Mouse (Mus musculus) gastrocnemius, adult 8-10 months (tissue): ENCODE data around the gene Tepsin. TPM values are rescaled to one million over a fixed set of nuclear protein-coding genes. Genes with fewer than 3 reads are reported as not detected.

Source experiments
- DNase-seq, 2 experiments: peaks; one replicate each; pipeline ENCODE4 v3.0.0; 2022; ENCODE audit warnings: low spot score in 2 of 2
- total RNA-seq, 4 experiments: library from RNA; stranded (reverse); gene quantifications; 2 replicates each; pipeline ENCODE4 v1.2.4; 2022

The Tepsin gene
- 1 to 10 TPM; 4.9 to 5.8 (median 5.4) TPM for total RNA-seq

DNA sequence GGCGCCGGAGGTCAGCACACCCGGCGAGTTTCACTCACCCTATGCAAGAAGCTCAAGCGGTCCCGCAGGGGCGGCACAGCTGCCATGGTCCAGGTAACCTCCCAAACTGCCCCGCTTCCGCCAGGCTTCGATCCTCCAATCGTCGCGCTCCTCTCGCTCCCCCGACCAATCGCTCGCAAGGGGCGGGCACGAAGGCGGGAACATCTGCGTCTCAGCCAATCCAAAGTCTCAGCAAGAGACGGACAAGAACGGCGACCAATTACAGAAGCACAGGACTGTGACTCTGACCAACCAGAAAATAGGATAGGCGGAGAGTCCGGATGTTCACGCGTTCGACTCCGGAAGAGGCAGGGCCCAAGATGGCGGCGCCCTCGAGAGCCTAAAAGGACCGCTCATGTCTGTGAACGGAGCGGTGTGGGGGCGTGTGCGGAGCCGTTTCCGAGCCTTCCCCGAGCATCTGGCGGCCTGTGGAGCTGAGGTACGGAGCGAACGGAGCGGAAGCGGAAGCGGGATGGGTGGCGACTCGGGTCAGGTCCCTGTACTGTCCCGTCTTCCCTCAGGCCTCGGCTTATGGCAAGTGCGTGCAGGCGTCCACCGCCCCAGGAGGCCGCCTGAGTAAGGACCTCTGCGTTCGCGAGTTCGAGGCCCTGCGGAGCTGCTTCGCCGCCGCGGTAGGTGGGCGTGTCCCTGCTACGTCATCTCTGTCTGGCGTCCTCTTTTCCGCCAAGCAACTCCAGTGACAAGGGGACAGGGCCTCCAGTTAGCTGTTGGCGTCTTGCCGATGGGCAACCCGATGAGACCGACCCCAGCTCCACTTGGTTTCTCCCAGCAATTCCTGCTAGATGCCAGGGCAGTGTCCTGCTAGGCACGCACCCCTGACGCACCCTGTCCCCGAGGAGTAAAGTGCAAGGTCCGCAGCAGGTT is at the start of gene Tepsin, which contains the start of gene Ndufaf8:
Tepsin (minus strand) TSS at position 144 of the 924 bp plus-strand sequence.
Ndufaf8 (plus strand) TSS at position 341 of the 924 bp plus-strand sequence.
- peak; percentile 97 to 99 for DNase-seq

DNA sequence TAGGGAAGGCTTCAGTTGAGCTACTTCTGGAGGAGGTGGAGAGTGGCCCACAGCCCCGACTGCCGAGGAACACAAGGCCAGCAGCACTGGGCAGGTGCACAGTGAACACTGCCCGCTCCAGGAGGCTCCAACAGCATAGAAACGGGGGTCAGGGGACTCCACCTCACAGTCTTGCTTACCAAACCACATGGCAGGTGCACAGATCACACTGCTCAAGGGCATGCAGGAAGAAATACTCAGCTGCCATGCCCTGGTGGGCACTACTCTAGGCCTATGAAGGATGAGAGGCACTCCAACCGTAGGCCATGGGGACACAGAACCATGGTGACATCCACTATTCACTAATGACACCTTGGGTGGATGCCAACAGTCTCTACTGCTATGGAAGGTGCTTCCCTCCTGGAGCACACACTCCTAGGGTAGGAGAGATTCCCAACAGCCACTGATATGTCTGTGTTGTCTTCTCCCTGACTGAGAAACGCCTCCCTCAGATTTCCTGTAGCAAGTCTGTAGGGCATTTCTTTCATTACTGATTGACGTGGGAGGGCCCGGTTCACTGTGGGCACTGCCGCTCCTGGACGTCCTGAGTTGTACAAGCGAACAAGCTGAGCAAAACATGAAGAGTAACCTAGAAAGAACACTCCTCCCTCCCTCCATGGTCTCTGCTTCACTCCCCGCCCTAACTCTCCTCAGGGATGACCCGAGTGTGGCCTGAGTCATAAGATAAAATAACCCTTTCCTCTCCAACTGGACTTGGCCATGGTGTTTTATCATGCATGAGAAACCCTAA is 45.4 kb upstream of the Tepsin start:
- no peak for DNase-seq

DNA sequence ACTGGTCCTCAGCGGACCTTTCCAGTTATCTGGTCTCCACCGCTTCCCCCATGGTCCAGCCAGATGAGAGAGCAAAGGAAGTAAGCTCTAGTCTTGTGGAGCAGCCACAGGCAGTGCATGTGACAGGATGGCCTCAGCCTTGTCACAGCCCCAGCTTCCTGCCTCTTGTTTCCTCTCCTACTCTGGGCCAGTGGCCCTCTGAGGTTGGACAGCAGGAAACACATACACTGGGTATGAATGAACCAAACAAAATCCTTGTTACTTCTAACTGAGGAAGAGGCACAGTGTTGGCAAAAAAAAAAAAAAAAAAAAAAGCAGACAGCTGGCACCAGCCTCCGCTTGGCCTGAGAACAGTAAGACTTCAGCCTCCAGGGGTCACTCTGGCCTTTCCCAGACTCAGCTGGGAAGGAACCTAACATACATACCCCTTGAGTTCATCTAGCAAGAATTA is 44.1 kb upstream of the Tepsin start:
- peak in 1 of 2 experiments; percentile 18 for DNase-seq

DNA sequence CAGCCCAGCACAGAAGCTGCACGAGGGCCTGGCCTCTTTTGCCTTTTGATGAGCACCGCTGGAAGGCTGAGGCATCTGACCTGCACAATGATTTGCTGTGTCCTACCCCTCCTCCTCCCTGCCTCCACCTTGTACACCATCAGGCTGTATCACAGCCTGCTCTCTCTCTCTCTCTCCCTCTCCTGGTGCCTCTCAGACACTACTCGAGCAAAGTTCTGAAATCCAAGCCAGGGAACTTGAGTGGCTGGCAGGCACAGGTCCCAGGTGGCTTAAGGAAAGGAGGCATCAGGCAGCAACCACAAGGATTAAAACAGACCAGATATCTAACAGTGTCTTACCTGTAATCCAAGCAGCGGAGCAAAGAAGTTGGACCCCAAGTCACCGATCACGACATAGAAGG is 41.7 kb upstream of the Tepsin start:
- DNase-seq: peak in 1 of 2 experiments; percentile 37

DNA sequence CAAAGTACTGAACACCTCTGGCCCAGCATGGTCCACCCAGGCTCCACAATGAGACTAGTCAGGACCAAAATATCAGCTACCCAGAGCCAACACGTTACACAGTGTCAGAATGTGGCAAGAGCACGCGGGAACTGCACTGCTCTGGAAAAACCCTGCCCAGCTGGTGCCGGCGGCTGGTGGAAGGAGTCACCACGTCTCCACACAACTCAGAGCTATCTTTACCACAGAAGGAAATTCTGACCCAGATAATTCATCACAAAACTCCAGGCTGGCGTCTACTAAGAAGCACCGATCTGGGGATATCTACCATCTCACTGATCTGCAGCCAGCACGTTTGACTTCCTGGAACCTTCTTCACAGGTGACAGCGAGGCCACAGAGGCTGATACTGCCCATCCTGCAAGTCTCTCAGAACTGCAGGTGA is 40.8 kb upstream of the Tepsin start:
- no peak for DNase-seq

DNA sequence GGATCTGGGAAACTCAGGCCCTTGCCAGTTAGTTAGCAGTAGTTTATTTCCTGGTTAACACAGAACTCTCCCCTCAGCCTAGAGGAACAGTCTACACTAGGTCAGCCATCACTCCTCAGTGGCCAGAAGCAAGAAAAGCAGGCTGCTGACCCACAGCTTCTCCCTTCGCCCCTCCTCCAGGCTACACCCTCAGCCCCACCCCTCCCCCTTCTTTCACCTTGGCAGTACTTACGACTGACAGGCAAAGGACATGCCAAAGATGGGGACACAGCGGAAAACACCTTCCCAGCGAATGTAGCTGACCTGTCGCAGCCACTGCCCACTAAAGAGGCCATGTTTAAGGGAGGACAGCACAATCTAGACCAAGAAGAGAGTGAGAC is 39.1 kb upstream of the Tepsin start:
- DNase-seq: no peak

DNA sequence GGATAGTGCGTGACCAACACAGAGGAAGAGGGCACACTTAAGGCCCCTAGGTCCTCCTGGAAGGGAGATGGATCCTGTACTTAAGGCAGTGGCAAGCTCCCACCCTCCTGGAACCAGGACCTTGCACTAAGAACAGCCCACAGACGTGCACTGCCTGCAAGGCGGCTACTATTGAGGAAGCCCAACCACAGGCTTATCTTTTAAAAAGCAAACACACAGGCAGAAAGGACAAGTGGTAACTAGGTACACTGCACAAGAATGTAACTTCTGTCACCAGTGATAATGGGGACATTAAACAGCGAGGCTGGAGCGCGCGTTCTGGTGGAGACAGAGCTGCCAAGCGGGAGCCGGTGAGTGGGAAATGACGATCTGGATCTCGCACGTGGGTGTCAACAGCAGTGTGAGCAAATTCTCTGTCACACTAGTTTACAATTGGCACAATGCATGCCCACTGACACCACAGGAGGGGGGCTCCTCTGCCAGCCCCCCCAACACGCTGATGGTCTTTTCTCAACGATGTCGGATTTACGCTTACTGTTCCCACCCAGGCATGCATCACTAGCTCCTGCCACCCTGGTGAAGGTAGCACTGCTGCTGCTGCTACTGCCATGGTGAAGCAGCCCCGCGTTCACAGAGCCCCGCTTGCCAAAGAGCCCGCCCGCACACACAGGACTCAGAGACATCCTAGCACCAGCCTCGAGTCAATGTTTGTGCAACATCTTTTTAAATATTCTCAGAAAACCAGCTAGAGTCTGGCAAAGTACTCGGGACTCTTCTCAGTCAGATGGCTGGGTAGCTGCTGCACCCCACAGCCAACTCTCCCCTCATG is 38.5 kb upstream of the Tepsin start:
- DNase-seq: no peak

DNA sequence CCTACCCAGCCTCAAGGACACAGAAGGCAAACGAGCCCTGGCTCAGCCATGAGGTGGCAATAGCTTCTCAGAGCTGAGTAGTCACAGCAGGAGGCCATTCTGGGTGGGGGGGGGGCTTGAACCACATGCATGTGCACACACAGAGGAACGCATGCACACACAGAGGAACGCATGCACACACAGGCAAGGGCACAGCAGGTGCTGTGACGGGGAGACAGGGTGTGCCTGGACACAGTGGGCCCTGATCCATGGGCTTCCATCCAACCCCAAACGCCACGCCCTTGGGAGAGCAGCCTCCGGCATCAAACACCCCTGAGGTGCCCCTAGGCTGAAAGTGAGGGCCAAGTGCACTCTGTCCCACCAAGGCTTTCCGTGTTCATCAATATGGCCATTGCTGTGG is 37.7 kb upstream of the Tepsin start:
- DNase-seq: no peak

DNA sequence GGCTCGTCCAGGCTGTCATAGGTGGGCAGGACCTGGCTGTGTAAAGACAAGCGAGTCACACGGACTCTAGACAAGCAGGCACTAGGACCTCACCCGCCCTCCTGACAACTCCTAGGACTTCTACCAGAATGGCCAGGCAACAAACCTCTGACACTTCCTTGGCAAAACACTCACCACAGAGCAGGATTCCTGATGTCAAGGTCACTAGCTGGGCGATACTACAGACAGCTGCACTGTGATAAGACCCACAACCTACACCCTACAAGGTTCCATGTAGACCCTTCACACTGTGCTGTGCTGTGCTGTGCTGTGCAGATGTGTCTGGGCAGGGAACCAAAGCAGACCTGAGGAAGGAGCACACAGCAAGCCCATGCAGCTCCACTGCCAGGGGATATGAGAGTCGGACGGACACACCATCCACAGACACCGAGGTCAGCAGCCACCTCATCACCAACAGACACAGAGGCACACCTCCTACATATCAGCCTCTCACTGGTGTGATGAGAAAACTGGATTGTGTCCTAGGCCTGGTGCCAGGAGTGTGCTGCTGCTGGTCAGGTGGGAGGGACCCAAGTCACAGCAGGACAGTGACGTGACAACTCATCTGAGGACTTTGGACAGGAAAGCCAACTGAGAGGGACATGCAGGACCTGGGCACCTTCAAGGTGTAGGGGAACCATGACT is 36.5 kb upstream of the Tepsin start:
- DNase-seq: no peak

DNA sequence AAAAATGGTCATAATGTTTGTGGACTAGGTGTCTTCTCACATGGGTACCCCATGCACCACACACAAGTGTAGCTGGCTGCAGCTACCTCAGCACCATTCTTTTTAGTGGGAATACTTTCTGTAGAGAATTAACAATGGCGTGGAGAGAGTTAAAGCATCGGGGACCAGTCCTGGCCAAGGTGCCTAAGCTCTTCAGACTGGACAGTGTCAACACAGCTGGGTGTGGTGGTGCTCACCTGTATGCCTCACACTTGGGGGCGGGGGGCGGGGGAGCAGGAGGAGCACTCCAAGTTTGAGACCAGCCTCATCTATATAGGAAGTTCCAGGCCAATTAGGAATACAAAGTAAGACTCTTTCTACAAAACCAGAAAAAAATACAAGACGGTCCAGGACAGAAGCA is 35.6 kb upstream of the Tepsin start:
- no peak for DNase-seq

DNA sequence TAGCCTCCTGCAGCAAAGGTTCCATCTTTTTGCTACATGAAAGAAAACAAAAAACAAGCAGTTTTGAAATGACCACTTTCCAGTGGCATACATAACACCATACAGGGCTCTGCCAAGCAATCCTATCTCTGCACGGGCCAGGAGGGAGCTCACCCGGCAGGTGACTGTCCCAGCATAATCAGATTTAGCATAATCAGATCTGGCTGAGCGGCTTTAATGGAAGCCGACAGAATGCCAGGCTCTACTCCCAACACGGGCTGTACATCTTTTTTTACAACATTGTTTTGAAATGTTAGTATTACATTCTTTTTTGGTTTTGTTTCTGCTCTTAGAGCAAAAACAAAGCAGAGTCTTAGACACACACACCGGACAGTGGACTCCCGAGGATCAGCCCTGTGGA is 30.8 kb upstream of the Tepsin start:
- no peak for DNase-seq

DNA sequence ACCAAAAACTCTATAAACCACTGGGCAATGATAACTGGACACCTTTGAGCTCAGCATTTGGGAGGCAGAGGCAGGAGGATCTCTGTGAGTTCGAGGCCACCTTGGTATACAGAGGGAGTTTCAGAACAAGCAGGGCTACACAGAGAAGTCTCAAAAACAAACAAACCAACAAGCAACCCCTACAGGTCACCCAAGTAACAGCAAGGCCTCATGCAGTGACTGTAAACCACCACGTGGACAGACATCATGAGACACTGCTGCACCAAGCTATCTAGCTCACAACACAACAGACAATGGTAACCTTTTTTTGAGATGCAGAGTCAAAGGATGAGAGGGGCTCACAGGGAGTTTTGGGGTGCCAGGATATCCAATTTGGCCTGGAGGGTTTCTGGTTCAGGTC is 28.3 kb upstream of the Tepsin start:
- DNase-seq: no peak

DNA sequence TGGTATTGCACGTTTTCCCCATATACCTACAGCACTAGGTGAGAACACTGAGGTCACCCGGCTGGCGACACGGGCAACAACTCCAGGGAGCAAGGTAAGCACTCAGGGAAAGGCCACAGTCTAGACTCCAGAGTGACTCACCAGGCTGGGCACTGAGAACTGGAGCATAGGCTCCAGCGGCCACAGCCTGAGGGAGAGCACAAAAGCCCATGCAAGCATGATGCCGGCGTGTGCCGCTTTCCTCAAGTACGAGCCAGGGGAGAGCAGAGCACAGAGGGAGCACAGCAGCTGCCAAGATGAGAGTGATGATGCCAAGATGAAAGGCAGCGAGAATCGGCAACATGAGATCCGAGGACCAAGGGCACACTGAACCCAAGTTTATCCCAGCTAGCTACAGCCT is 23.6 kb upstream of the Tepsin start:
- no peak for DNase-seq

DNA sequence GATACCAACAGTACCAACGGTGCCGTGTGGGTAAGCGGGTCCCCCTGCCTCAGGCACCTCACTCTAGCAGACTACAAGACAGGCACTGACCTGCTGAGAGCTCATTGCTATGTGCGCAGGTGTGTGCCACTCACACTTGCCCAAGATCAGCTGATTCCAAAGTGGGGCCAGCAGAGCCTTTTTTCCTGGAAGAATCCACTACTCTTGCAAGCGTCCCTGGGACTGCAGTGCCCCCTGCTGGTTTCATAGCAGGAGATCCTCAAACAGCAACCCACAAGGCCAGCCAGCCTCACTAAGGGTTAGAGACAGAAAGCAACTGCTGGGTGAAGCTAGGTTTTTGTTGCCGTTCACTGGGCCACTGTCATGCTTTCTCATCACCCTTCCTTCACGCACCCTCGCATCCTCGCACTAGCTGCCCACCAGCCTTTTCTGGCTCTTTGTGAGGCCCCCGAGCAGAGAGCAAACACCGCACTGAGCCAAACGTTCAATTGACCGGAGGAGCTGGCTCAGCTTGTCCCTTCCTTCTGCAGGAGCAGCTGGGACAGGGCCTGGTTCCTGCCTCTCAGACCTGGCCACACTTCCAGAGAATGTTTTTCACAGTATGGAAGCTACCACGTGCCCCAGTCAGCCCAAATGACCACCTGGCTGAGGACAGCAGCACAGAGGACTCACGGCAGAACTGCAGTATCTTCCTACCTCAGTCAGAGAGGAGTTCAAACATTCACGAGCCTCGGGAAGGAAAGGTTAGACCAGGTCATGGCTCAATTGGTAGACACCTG is 22.3 kb upstream of the Tepsin start:
- DNase-seq: no peak

DNA sequence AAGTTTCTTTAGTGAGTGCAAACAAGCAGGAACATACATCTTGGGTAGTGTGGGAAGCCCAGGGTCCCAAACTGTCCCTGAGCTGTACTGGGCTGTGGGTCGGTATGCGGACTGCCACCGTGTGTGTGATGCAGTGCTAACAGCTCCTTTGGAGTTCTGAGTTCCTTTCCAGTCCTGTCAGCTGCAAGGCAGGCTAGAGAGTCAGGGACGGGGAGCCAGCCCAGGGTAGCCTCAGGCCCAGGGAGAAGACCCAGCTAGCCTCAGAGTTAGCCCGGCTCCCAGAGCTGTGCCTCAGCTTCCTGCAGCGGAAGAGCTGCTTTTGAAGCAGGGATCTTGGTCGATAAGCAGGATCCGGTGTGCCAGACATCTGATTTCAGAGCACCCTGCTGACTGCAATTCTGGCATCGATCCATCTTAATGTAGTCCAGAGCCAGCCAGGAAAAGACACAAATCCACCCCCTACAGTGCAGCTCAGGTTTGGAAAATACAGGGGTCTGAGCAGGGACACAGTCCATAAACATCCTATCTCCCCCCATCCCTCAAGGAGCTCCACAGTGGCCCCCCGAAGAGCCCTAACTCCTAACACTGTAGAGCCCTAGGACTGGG is 21.5 kb upstream of the Tepsin start:
- DNase-seq: no peak

DNA sequence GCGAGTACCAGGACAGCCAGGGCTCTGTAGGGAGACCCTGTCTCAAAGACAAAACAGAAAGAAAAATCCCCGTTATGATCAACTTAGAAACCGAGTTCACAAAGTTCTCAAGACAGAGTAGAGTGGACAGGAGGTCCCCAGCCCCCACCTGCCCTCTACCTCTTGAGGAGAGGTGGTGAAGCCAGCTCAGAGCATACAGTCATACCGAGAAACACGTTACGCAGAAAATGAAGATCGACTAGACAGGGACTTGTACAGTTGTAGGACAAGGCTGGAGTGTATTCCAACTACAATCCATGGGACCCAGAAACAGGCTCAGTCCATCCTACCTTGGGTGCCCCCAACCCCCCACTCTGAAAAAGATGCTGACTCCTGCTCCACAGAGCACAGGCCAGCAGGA is 20.6 kb upstream of the Tepsin start:
- no peak for DNase-seq

DNA sequence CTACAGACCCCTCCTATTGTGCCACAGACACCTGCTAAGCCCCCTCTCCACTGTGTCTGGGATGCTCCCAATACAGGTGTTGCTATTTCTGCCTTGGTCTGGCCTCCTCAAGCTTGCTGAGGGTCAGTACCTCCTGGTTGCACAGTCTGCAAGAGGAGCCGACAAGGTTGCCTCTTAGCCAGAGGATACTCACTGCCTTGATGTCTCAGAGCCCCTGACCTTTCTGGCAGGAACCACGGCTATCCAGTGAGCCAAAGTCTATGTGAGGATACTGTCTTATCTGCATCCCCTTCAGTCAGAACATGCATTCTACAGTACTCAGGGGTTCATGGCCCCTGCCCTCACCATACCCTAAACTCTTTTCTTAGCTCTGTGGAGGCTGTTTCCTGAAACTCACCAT is 19.1 kb upstream of the Tepsin start:
- DNase-seq: no peak

DNA sequence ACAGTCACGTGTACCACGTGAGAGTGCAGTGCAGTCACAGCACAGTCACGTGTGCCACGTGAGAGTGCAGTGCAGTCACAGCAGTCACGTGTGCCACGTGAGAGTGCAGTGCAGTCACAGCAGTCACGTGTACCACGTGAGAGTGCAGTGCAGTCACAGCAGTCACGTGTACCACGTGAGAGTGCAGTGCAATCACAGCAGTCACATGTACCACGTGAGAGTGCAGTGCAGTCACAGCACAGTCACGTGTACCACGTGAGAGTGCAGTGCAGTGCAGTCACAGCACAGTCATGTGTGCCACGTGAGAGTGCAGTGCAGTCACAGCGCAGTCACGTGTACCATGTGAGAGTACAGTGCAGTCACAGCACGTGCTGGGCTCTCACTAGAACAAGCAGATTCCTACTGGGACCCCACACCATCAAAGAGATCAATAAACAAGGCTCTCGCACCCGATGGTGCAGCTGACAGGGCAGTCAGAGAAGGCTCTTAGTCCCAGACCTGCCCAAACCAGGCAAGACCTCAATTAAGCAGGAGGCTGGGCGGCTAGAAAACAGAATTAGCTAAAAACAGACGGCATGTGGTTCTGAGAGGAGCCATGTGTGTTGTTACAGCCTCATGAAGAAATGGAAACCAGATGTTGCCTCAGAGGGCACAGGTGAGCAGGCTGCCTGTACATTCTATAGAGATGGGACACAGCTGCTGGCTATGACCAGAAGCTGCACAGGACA is 16.1 kb upstream of the Tepsin start:
- no peak for DNase-seq

DNA sequence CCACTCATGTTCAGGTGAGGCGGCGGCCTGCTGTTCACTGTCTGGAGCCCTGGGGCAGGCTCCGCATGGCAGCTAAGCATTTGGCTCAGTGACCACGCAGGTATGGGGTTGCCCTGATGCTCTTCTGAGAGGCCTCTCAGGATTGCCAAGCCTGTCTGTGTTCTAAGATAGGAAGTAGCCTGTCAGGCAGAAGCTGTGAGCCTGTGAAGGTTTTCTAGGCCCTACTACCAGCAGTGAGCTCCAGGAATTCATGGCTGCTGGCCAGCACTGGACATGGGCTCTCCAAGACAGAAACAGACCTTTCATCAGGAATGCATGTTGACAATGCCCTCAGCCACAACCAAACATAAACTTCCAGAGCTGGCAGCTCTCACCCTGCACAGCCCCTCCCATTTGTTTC is 13.6 kb upstream of the Tepsin start:
- no peak for DNase-seq
